Mouse (Mus musculus): ENCODE measurements around the gene Camkv.

Gene Camkv

GRCm38 (mm10) chr9:107935374-107935773 lies at the start of gene Camkv:
Camkv (plus strand) TSS chr9:107935674.
- no peak for DNase-seq (ENCODE audit: low spot score in 2 of 2)

- peak; percentile 85 to 88 for DNase-seq (ENCODE audit: low spot score in 2 of 2)
Observed at GRCm38 (mm10) chr9:107887804-107888266, 47.6 kb upstream of the Camkv start, which contains the start of gene Mon1a. Mon1a (plus strand) TSS chr9:107888151.

GRCm38 (mm10) chr9:107888267-107888850 lies 47.1 kb upstream of the Camkv start:
- DNase-seq (ENCODE audit: low spot score in 2 of 2), result peak; percentile 32 to 33

DNA sequence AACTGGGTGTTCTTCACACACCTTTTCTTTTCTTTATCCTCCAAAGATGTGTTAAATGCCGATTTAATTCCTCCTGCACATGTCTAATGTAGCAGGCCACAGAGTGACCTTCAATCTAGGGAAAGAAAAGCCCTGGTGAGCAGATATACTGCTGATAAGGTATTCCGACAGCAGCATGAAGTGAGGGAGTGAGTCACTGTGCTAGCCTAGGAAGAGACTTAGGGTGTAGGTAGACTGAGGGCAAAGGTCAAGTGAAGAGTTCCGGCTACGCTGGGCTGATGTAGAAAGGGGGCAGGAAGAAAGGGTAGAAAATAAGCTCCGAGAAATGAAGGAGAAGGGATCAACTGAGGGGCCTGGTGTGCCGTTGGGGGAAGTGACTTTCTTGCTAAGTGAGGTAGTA lies 45.2 kb upstream of the Camkv start:
- DNase-seq (ENCODE audit: low spot score in 2 of 2), result no peak

GRCm38 (mm10) chr9:107891023-107891422 lies 44.5 kb upstream of the Camkv start:
- DNase-seq (ENCODE audit: low spot score in 2 of 2), result peak in 1 of 2 experiments; percentile 32

- no peak for DNase-seq (ENCODE audit: low spot score in 2 of 2)
Observed at GRCm38 (mm10) chr9:107898563-107898962, 36.9 kb upstream of the Camkv start.

- DNase-seq (ENCODE audit: low spot score in 2 of 2), result no peak
Observed at GRCm38 (mm10) chr9:107899855-107900254, 35.6 kb upstream of the Camkv start.

GRCm38 (mm10) chr9:107900840-107901626 lies 34.4 kb upstream of the Camkv start:
- peak; percentile 27 to 61 for DNase-seq (ENCODE audit: low spot score in 2 of 2)

GRCm38 (mm10) chr9:107901627-107901914 lies 33.9 kb upstream of the Camkv start:
- no peak for DNase-seq (ENCODE audit: low spot score in 2 of 2)

DNA sequence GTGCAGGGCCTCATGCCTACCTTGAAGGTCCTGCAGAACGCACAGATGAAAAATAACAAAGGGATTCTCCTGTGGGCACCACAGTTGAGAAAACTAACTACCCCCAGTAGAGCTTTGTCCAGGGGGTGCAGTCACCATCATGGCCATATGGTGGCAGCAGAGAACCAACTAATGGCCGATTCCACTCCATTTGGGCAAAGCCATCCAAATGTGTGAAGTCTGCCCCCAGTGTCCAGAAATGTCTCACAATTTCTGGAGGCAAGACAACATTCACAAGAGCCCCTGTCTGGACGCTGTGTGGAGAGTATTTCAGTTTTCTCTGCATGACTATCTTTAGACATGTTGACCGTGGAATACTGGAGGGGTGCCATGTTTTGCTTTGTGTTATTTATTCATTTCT lies 30.7 kb upstream of the Camkv start:
- DNase-seq (ENCODE audit: low spot score in 2 of 2), result peak; percentile 71 to 87

DNA sequence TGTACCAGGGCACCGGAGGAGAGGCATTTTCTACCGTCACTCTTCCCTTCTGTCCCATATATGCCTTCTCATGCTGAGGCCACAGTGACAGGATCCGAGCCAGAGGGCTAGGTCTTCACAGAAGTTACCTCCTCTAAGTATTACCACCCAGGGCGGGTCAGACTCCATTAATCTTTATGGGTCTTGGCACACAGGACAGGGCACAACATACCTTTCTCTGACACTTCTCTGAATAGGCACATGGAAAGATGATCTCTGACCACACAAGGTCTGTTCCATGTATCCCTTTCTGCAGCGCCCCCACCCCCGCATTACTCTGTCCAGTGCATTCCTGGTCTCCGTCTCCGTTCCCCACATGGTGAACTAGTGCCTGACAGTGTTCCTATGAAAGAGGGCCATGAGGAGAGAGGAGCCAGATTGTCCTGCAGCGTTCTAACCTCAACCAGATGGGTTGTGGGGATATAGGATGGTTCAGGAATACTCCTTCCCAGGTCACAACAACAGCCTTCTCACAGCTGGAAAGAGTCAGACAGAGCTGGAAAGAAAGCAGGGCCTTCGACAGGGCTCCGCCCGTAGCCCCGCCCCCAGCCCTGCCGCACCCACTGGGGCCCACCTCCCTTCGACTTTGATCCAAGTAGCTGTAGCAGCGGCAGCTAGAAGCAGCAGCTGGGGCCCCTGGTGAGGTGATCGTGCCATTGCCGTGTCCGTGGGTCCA lies 29.1 kb upstream of the Camkv start, which contains the start of gene Mst1r:
Mst1r (plus strand) TSS at position 622 of the 715 bp plus-strand sequence.
- peak; percentile 72 to 82 for DNase-seq (ENCODE audit: low spot score in 2 of 2)

DNA sequence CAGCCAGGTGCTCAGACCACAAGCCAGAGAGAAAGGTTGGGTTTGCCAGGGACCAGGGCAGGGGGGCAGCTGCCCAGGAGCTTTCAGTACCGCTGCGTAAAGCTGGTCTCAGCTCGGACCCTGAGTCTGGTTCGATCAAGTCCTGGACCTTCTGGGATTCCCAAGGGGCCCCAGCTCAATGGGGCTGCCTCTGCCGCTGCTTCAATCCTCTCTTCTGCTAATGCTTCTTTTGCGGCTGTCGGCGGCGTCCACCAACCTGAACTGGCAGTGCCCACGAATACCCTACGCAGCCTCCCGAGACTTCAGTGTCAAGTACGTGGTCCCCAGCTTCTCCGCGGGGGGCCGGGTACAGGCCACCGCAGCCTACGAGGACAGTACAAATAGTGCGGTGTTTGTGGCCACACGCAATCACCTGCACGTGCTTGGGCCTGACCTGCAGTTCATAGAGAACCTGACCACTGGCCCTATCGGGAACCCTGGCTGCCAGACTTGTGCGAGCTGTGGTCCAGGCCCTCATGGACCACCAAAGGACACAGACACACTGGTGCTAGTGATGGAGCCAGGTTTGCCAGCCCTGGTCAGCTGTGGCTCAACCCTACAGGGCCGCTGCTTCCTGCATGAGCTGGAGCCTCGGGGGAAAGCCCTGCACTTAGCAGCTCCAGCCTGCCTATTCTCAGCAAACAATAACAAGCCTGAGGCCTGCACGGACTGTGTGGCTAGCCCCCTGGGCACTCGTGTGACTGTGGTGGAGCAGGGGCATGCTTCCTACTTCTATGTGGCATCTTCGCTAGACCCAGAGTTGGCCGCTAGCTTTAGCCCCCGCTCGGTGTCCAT lies 28.3 kb upstream of the Camkv start:
- DNase-seq (ENCODE audit: low spot score in 2 of 2), result no peak

GRCm38 (mm10) chr9:107907801-107908120 lies 27.7 kb upstream of the Camkv start:
- no peak for DNase-seq (ENCODE audit: low spot score in 2 of 2)

GRCm38 (mm10) chr9:107908410-107909158 lies 26.9 kb upstream of the Camkv start:
- DNase-seq (ENCODE audit: low spot score in 2 of 2), result no peak

- DNase-seq (ENCODE audit: low spot score in 2 of 2), result no peak
Observed at GRCm38 (mm10) chr9:107910025-107910769, 25.3 kb upstream of the Camkv start.

DNA sequence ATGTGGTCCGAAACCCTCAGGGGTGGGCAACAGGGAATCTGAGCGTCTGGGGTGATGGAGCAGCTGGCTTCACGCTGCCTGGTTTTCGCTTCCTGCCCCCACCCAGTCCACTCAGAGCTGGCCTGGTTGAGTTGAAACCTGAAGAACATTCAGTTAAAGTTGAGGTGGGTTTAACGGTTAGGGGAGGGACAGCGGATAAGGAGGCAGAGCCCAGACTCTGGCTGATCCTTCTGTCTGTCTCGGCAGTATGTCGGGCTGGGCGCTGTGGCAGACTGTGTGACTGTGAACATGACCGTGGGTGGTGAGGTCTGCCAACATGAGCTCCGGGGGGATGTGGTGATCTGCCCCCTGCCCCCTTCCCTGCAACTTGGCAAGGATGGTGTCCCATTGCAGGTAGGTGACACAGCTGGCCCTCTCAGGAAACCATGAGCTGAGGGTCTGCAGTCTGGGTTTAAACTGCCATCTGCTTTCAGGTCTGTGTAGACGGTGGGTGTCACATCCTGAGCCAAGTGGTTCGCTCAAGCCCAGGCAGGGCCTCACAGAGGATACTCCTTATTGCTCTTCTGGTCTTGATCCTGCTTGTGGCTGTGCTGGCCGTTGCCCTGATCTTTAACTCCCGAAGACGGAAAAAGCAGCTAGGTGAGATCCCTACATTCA lies 20.6 kb upstream of the Camkv start:
- no peak for DNase-seq (ENCODE audit: low spot score in 2 of 2)

GRCm38 (mm10) chr9:107917895-107918608 lies 17.4 kb upstream of the Camkv start:
- DNase-seq (ENCODE audit: low spot score in 2 of 2), result no peak

GRCm38 (mm10) chr9:107918884-107919283 lies 16.6 kb upstream of the Camkv start:
- no peak for DNase-seq (ENCODE audit: low spot score in 2 of 2)

DNA sequence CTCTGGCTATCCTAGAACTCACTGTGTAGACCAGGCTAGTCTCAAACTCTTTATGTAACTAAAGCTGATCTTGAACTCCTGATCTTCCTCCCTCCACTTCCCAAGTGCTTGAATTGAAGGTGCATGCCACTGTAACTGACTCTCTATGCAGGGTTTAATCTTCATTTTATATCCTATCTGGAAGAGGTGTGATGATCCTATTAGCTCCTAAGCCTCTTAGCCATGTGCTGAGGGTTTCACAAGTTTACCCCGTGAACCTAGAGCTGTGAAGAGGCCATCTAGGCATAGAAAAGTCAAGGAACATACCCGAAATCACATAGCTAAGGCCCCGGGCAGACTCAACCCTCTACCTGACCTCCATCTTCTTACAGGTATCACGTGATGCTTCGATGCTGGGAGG lies 16.0 kb upstream of the Camkv start:
- DNase-seq (ENCODE audit: low spot score in 2 of 2), result no peak
